Mouse (Mus musculus): ENCODE measurements at regions not wholly inside any gene's neighbourhood (a gene's known extent, or its start where the extent isn't known, plus 50 kb on each side); places are given as distances from the start of the nearest gene placed in this dataset.

GRCm38 (mm10) chr2:138045933-138046642 is 210.3 kb upstream of the Btbd3 start:
- TF ChIP-seq CTCF (IDR thresholded peaks at IDR 0.05; ENCODE audit: low read depth, low read length), result no peak
- TF ChIP-seq POLR2A (IDR thresholded peaks at IDR 0.05; ENCODE audit: borderline replicate concordance, low read depth, low read length), result no peak
